Mouse (Mus musculus): ENCODE results near the gene Plxna4.

The Plxna4 gene

GRCm38 (mm10) chr6:32584243-32584880, 3.6 kb downstream of the Plxna4 start:
- TF ChIP-seq GATA4 (IDR thresholded peaks at IDR 0.05; ENCODE audit: insufficient replicate concordance, low read length): no peak

- TF ChIP-seq GATA4 (IDR thresholded peaks at IDR 0.05; ENCODE audit: insufficient replicate concordance, low read length): no peak
Measured at GRCm38 (mm10) chr6:32583582-32583981, 4.4 kb downstream of the Plxna4 start.

- no peak for TF ChIP-seq GATA4 (IDR thresholded peaks at IDR 0.05; ENCODE audit: insufficient replicate concordance, low read length)
Measured at GRCm38 (mm10) chr6:32571485-32571884, 16.5 kb downstream of the Plxna4 start.

GRCm38 (mm10) chr6:32570445-32570844, 17.5 kb downstream of the Plxna4 start:
- no peak for TF ChIP-seq GATA4 (IDR thresholded peaks at IDR 0.05; ENCODE audit: insufficient replicate concordance, low read length)

GRCm38 (mm10) chr6:32569919-32570318, 18.1 kb downstream of the Plxna4 start:
- no peak for TF ChIP-seq GATA4 (IDR thresholded peaks at IDR 0.05; ENCODE audit: insufficient replicate concordance, low read length)

GRCm38 (mm10) chr6:32546915-32547314, 41.1 kb downstream of the Plxna4 start:
- TF ChIP-seq GATA4 (IDR thresholded peaks at IDR 0.05; ENCODE audit: insufficient replicate concordance, low read length): no peak

- no peak for TF ChIP-seq GATA4 (IDR thresholded peaks at IDR 0.05; ENCODE audit: insufficient replicate concordance, low read length)
Measured at GRCm38 (mm10) chr6:32544021-32544420, 44.0 kb downstream of the Plxna4 start.

GRCm38 (mm10) chr6:32540155-32540554, 47.8 kb downstream of the Plxna4 start:
- TF ChIP-seq GATA4 (IDR thresholded peaks at IDR 0.05; ENCODE audit: insufficient replicate concordance, low read length): no peak

- no peak for TF ChIP-seq GATA4 (IDR thresholded peaks at IDR 0.05; ENCODE audit: insufficient replicate concordance, low read length)
Measured at GRCm38 (mm10) chr6:32533962-32534740, 53.8 kb downstream of the Plxna4 start.

- TF ChIP-seq GATA4 (IDR thresholded peaks at IDR 0.05; ENCODE audit: insufficient replicate concordance, low read length): no peak
Measured at GRCm38 (mm10) chr6:32528081-32528570, 59.9 kb downstream of the Plxna4 start.

- TF ChIP-seq GATA4 (IDR thresholded peaks at IDR 0.05; ENCODE audit: insufficient replicate concordance, low read length): no peak
Measured at GRCm38 (mm10) chr6:32527518-32527917, 60.5 kb downstream of the Plxna4 start.

GRCm38 (mm10) chr6:32526762-32527161, 61.2 kb downstream of the Plxna4 start:
- TF ChIP-seq GATA4 (IDR thresholded peaks at IDR 0.05; ENCODE audit: insufficient replicate concordance, low read length): no peak

- TF ChIP-seq GATA4 (IDR thresholded peaks at IDR 0.05; ENCODE audit: insufficient replicate concordance, low read length): no peak
Measured at GRCm38 (mm10) chr6:32520097-32520496, 67.9 kb downstream of the Plxna4 start.

GRCm38 (mm10) chr6:32518617-32519016, 69.4 kb downstream of the Plxna4 start:
- no peak for TF ChIP-seq GATA4 (IDR thresholded peaks at IDR 0.05; ENCODE audit: insufficient replicate concordance, low read length)

- TF ChIP-seq GATA4 (IDR thresholded peaks at IDR 0.05; ENCODE audit: insufficient replicate concordance, low read length): no peak
Measured at GRCm38 (mm10) chr6:32514096-32514495, 73.9 kb downstream of the Plxna4 start.

GRCm38 (mm10) chr6:32512010-32512409, 76.0 kb downstream of the Plxna4 start:
- TF ChIP-seq GATA4 (IDR thresholded peaks at IDR 0.05; ENCODE audit: insufficient replicate concordance, low read length): peak; percentile 57; the same call in 1 of the 2 replicates
